Mouse (Mus musculus): Measurements from ENCODE around the gene Ndufa7. TPM values are rescaled to one million over a fixed set of nuclear protein-coding genes. Genes with fewer than 3 reads are reported as not detected.

Ndufa7 gene
- polyA plus RNA-seq, 1 experiment from 2014 or later: 497 TPM

- Histone ChIP-seq H3K4me2 (replicated peaks; ENCODE audit: low read depth) (no peak overlapping the region), H3K4me1 (replicated peaks; ENCODE audit: control insufficient read depth, insufficient read depth) (peaks cover 4% of the 10 kb centered on the region; the same call in 1 of the 2 replicates), H3K36me3 (ENCODE audit: control insufficient read depth, insufficient read depth, low read length) (no peaks in the 10 kb centered on the region), H3K9ac (ENCODE audit: low read length) (no peak overlapping the region), H3K27me3 (ENCODE audit: control insufficient read depth, insufficient read depth, low read length) (no peaks in the 10 kb centered on the region), H3K27ac (replicated peaks) (peak overlapping the region; percentile 61; the same call in 1 of the 2 replicates), H3K9me3 (ENCODE audit: control insufficient read depth, low read length) (no peaks in the 10 kb centered on the region), H3K4me3 (ENCODE audit: low read depth, low read length) (no peak overlapping the region)
- 59% methylated on average over 4 of the region's 4 CpGs for WGBS
- ATAC-seq (ENCODE audit: low FRiP score, low TSS enrichment) (no peak), DNase-seq (ENCODE audit: low spot score) (no peak)
- no peak for TF ChIP-seq CTCF (IDR thresholded peaks at IDR 0.05; ENCODE audit: low read depth)
- TF ChIP-seq EP300 (optimal IDR thresholded peaks at IDR 0.05): no peak
These were observed 11.4 kb upstream of the Ndufa7 start for GRCm38 (mm10) chr17:33812990-33813389.

GRCm38 (mm10) chr17:33815399-33815798, 9.0 kb upstream of the Ndufa7 start:
- Histone ChIP-seq H3K4me3 (ENCODE audit: low read depth, low read length) (no peak overlapping the region), H3K27me3 (ENCODE audit: control insufficient read depth, insufficient read depth, low read length) (no peaks in the 10 kb centered on the region), H3K9me3 (ENCODE audit: control insufficient read depth, low read length) (no peaks in the 10 kb centered on the region), H3K4me1 (replicated peaks; ENCODE audit: control insufficient read depth, insufficient read depth) (peaks cover 7% of the 10 kb centered on the region; the same call in 1 of the 2 replicates), H3K4me2 (replicated peaks; ENCODE audit: low read depth) (no peak overlapping the region), H3K36me3 (ENCODE audit: control insufficient read depth, insufficient read depth, low read length) (peaks cover 2% of the 10 kb centered on the region; the same call in 1 of the 2 replicates), H3K9ac (ENCODE audit: low read length) (no peak overlapping the region), H3K27ac (replicated peaks) (no peak overlapping the region)
- ATAC-seq (ENCODE audit: low FRiP score, low TSS enrichment) (no peak), DNase-seq (ENCODE audit: low spot score) (no peak)
- no peak for TF ChIP-seq CTCF (IDR thresholded peaks at IDR 0.05; ENCODE audit: low read depth)
- TF ChIP-seq EP300 (optimal IDR thresholded peaks at IDR 0.05): no peak
- 88% methylated on average over 6 of the region's 6 CpGs for WGBS

DNA sequence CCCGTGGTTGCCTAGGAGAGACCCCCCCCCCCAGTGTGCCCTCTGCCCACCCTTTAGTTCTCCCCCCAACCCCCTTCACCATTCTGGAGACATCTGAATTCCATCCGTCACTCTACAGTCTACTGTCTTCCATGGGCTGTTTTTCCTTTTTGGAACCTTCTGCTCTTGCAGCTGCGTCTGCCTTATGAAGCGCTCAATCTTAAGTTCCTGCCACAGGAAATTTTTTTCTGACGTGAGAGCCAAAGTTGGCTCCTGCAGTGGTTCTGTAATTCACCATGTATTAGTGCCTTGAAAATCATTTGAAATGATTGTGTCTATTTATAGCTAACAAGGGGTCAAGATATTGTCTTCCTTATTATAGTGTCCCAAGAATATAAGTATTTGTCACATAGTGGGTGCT, 7.8 kb upstream of the Ndufa7 start:
- TF ChIP-seq CTCF (IDR thresholded peaks at IDR 0.05; ENCODE audit: low read depth): no peak
- no peak for TF ChIP-seq EP300 (optimal IDR thresholded peaks at IDR 0.05)
- no peak overlapping the region for H3K9ac ChIP-seq (ENCODE audit: low read length)
- H3K4me2 ChIP-seq (replicated peaks; ENCODE audit: low read depth): peak overlapping the region; percentile 88
- peak overlapping the region; percentile 91 for H3K27ac ChIP-seq (replicated peaks)
- ATAC-seq (ENCODE audit: low FRiP score, low TSS enrichment) (no peak), DNase-seq (ENCODE audit: low spot score) (no peak)
- 50% methylated on average over 5 of the region's 5 CpGs for WGBS
- H3K4me1 ChIP-seq (replicated peaks; ENCODE audit: control insufficient read depth, insufficient read depth): peaks cover 7% of the 10 kb centered on the region; the same call in 1 of the 2 replicates
- peaks cover 5% of the 10 kb centered on the region; the same call in 1 of the 2 replicates for H3K36me3 ChIP-seq (ENCODE audit: control insufficient read depth, insufficient read depth, low read length)
- H3K27me3 ChIP-seq (ENCODE audit: control insufficient read depth, insufficient read depth, low read length): no peaks in the 10 kb centered on the region
- H3K4me3 ChIP-seq (ENCODE audit: low read depth, low read length): peak overlapping the region; percentile 54
- no peaks in the 10 kb centered on the region for H3K9me3 ChIP-seq (ENCODE audit: control insufficient read depth, low read length)

DNA sequence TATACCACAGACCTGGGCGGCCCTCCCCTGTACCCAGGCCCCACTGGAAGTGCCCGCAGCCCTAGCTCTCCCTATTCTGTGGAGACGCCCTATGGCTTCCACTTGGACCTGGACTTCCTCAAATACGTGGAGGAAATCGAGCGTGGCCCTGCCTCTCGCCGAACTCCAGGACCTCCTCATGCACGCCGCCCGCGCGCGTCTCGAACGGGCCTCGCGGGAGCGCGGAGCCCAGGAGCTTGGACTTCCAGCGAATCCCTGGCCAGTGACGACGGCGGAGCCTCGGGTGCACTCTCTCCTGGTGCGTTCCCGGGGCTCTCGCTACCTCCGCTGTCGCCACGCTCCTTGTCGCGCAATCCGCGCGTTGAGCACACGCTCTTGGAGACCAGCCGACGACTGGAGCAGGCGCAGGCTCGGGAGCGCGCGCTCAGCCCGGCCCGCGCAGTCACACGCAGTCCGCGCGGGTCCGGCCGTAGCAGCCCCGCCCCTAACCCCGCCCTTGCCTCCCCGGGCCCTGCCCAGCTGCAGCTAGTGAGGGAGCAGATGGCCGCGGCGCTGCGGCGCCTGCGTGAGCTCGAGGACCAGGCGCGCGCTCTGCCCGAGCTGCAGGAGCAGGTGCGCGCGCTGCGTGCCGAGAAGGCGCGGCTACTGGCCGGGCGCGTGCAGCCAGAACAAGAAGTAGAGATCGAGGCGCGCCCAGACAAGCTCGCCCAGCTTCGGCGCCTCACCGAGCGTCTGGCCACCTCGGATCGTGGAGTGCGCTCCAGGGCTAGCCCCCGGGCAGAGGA, 7.0 kb upstream of the Ndufa7 start:
- TF ChIP-seq CTCF (IDR thresholded peaks at IDR 0.05; ENCODE audit: low read depth): no peak
- peak overlapping the region; percentile 54 for H3K4me3 ChIP-seq (ENCODE audit: low read depth, low read length)
- peaks cover 7% of the 10 kb centered on the region; the same call in 1 of the 2 replicates for H3K4me1 ChIP-seq (replicated peaks; ENCODE audit: control insufficient read depth, insufficient read depth)
- no peaks in the 10 kb centered on the region for H3K9me3 ChIP-seq (ENCODE audit: control insufficient read depth, low read length)
- peak overlapping the region; percentile 91 for H3K27ac ChIP-seq (replicated peaks)
- DNase-seq (ENCODE audit: low spot score) (peak; percentile 98), ATAC-seq (ENCODE audit: low FRiP score, low TSS enrichment) (peak; percentile 98)
- H3K9ac ChIP-seq (ENCODE audit: low read length): peak overlapping the region; percentile 72
- no peaks in the 10 kb centered on the region for H3K27me3 ChIP-seq (ENCODE audit: control insufficient read depth, insufficient read depth, low read length)
- H3K36me3 ChIP-seq (ENCODE audit: control insufficient read depth, insufficient read depth, low read length): peaks cover 13% of the 10 kb centered on the region; the same call in 1 of the 2 replicates
- WGBS: under 1% methylated on average over 85 of the region's 89 CpGs
- peak overlapping the region; percentile 88 for H3K4me2 ChIP-seq (replicated peaks; ENCODE audit: low read depth)

DNA sequence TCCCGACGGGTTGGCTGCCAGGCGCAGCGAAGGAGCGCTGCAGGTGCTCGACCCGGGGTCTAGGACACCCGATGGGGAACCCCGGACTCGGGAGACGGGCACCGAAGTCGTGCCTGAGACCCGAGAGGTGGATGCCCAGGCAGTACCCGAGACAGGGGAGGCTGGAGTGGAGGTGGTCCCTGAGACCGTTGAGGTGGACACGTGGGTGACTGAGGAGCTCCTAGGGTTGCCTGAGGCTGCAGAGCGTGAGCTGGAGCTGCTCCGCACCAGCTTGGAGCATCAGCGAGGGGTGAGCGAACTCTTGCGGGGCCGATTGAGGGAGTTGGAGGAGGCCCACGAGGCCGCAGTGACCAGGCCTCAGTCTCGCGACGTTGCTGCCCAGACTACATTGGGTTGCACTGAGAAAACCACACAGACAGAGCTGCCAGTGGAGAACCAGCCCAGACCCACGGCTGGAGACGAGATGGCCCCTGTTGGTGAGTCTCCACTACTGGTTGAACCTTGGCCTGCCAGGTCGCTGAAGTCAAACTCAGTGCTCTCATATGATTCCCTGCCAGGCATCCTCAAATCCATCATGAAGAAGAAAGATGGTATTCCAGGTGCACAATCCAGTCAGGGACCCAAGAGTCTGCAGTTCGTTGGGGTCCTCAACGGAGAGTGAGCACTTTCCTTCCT, 6.3 kb upstream of the Ndufa7 start:
- H3K4me2 ChIP-seq (replicated peaks; ENCODE audit: low read depth): peak overlapping the region; percentile 88
- H3K4me1 ChIP-seq (replicated peaks; ENCODE audit: control insufficient read depth, insufficient read depth): peaks cover 7% of the 10 kb centered on the region; the same call in 1 of the 2 replicates
- H3K9me3 ChIP-seq (ENCODE audit: control insufficient read depth, low read length): no peaks in the 10 kb centered on the region
- peak overlapping the region; percentile 54 for H3K4me3 ChIP-seq (ENCODE audit: low read depth, low read length)
- peak overlapping the region; percentile 72 for H3K9ac ChIP-seq (ENCODE audit: low read length)
- no peak for DNase-seq (ENCODE audit: low spot score)
- 21% methylated on average over 33 of the region's 33 CpGs for WGBS
- ATAC-seq (ENCODE audit: low FRiP score, low TSS enrichment): peak; percentile 43
- H3K27ac ChIP-seq (replicated peaks): peak overlapping the region; percentile 91
- H3K27me3 ChIP-seq (ENCODE audit: control insufficient read depth, insufficient read depth, low read length): no peaks in the 10 kb centered on the region
- peaks cover 13% of the 10 kb centered on the region; the same call in 1 of the 2 replicates for H3K36me3 ChIP-seq (ENCODE audit: control insufficient read depth, insufficient read depth, low read length)
- TF ChIP-seq EP300 (optimal IDR thresholded peaks at IDR 0.05) (no peak), CTCF (IDR thresholded peaks at IDR 0.05; ENCODE audit: low read depth) (no peak)
